Mouse (Mus musculus) cortical plate, adult 2 months (tissue): ENCODE data around the gene Osbp2.

Source experiments
- CTCF ChIP-seq: fragments of 200-500 bp; IDR thresholded peaks from 2 replicates; pipeline ENCODE4 v1.5.1; 2011; ENCODE audit warnings: mild to moderate bottlenecking, control low read depth, low read length; ENCODE audit not compliant: insufficient read depth; ENCODE audit errors: extremely low read depth
- POLR2A ChIP-seq: fragments of 200-500 bp; IDR thresholded peaks from 2 replicates; pipeline ENCODE4 v1.6.1; 2011; ENCODE audit warnings: mild to moderate bottlenecking, low read length, control low read depth; ENCODE audit not compliant: insufficient read depth; ENCODE audit errors: extremely low read depth

DNA sequence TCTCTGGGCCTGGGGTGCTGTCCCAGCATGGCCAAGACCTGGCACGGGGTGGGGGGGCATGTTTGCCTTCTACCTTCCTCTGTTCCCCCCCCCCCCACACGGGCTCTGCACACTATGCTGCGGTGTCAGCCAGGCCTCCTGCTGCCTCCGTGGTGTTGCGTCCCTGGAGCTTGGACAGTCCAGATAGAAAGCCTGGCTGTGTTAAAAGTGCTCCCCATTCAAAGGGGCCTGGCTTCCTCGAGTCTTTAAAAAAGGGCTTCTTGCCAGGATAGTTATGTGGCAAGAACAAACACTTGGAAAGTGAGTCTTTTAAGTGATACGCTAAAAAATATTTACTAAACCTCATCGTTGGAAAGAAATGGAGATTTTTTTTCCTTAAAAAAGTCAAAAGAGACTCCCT, 159.3 kb downstream of the Osbp2 start:
- TF ChIP-seq CTCF (no peak), POLR2A (no peak)
